ENCODE assay signal across 26 mouse cellular contexts in the genomic region with DNA sequence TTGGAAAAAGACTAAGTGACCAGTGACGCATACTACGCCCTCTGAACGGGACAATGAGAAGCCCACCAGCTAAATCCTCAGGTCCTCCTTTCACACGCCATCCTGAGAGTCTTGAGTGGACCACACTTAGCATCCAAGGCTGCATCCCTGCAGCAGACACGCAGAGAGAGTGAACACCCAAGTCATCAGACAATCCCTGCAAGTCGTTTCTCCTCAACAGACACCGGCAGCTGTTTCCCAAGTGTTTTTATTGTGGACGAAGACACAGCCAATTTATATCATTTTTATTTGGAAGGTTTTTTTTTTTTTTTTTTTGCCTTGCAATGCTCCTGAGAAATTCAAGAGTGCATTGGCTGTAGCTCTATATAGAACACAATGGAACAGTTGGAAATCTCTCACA. TPM values are rescaled to one million over a fixed set of nuclear protein-coding genes. Genes with fewer than 3 reads are reported as not detected.
"Had no signal": no experiment of that assay in that cellular context is flagged by ENCODE, and none has a peak within 500 bp of the region (broad histone marks: within the 10 kb centered on the region; RNA-seq: fewer than 3 reads in every experiment).

No protein-coding gene starts in this region.

- H3K4me3 ChIP-seq: gastrocnemius, adult 2 months; heart, embryonic 10.5 days; heart, embryonic 12.5 days; hindbrain, embryonic 10.5 days; hindbrain, embryonic 12.5 days; intestine, embryonic 15.5 days; layer of hippocampus, adult 2 months; left cerebral cortex, adult 2 months; limb, embryonic 10.5 days; limb, embryonic 12.5 days; liver, embryonic 13.5 days; liver, embryonic 15.5 days had no signal

- ATAC-seq: forebrain, embryonic 16.5 days; hindbrain, embryonic 16.5 days; inflammation-experienced regulatory T-cells, adult 6 months; intestine, postnatal 0 days had no signal

- DNase-seq: gastrocnemius, adult 2 months; gastrocnemius, postnatal 10 days; gastrocnemius, postnatal 25 days; heart, adult 18-20 months; heart, postnatal 10 days; heart, postnatal 4 days; kidney, adult 9 months; kidney, postnatal 36 days; liver; liver, embryonic 13.5 days had no signal

- H3K9ac ChIP-seq: heart, embryonic 12.5 days; hindbrain, embryonic 12.5 days; hindbrain, embryonic 14.5 days; intestine, embryonic 15.5 days; limb, embryonic 12.5 days; liver, embryonic 13.5 days; liver, embryonic 15.5 days had no signal

- H3K4me2 ChIP-seq: heart, embryonic 12.5 days; hindbrain, embryonic 12.5 days; hindbrain, embryonic 14.5 days; intestine, embryonic 15.5 days; limb, embryonic 12.5 days; liver, embryonic 11.5 days; liver, embryonic 13.5 days; liver, embryonic 15.5 days had no signal

- H3K9me3 ChIP-seq: heart, embryonic 10.5 days; heart, embryonic 12.5 days; hindbrain, embryonic 10.5 days; hindbrain, embryonic 12.5 days; intestine, embryonic 15.5 days; limb, embryonic 10.5 days; limb, embryonic 12.5 days; liver, embryonic 13.5 days; liver, embryonic 15.5 days had no signal

- H3K27ac ChIP-seq: gastrocnemius, adult 2 months; heart, embryonic 10.5 days; hindbrain, embryonic 10.5 days; hindbrain, embryonic 12.5 days; hindbrain, embryonic 14.5 days; intestine, embryonic 15.5 days; layer of hippocampus, adult 2 months; left cerebral cortex, adult 2 months; limb, embryonic 10.5 days; limb, embryonic 12.5 days; liver, embryonic 13.5 days; liver, embryonic 15.5 days had no signal

- H3K27me3 ChIP-seq: heart, embryonic 12.5 days; hindbrain, embryonic 12.5 days; intestine, embryonic 15.5 days; limb, embryonic 12.5 days; liver, embryonic 13.5 days; liver, embryonic 15.5 days had no signal

- H3K4me1 ChIP-seq: hindbrain, embryonic 10.5 days; liver, embryonic 13.5 days; liver, embryonic 15.5 days had no signal

RNA-seq across cellular contexts. Expression of gene Fbln5, which starts 14.9 kb away (rescaled TPM):
- polyA plus RNA-seq: inflammation-experienced regulatory T-cells, adult 6 months had no signal
